Mouse (Mus musculus) gastrocnemius, postnatal 14 days (tissue): ENCODE results near the gene Ppil6. TPM values are rescaled to one million over a fixed set of nuclear protein-coding genes. Genes with fewer than 3 reads are reported as not detected.

Source experiments
- DNase-seq: peaks from one replicate; pipeline ENCODE4 v3.0.0; 2021; ENCODE audit warnings: mixed read lengths
- intact Hi-C: fragments of 180-260 bp; cut with DNase I; formaldehyde crosslinking; loops from one replicate; pipeline ENCODE4 v1.15.1; 2025; ENCODE audit warnings: low total_unique reads
- long read RNA-seq, 2 experiments: library from polyadenylated mRNA; stranded (forward); transcript quantifications; one replicate each; pipeline ENCODE4 v2.0.0; 2021
- total RNA-seq, 2 experiments: library from RNA; stranded (reverse); gene quantifications; 2 replicates each; pipeline ENCODE4 v1.2.3; 2021

The Ppil6 gene
- not detected for total RNA-seq
- long read RNA-seq, experiment 1 = 0 reads
- long read RNA-seq, experiment 2 = 0 reads

GRCm38 (mm10) chr10:41489708-41490517, at the start of gene Ppil6, which contains the start of gene Smpd2:
Gene Ppil6, plus strand, starts transcription at chr10:41490439.
Gene Smpd2, minus strand, starts transcription at chr10:41490369.
- intact Hi-C loops = no loop called here
- DNase-seq = peak; percentile 94

- intact Hi-C loops = no loop called here
- DNase-seq = no peak
These were observed 42.0 kb upstream of the Ppil6 start for GRCm38 (mm10) chr10:41448216-41448615.

- intact Hi-C loops = loop anchor here (10.0 kb wide), 1 partner anchor 55 kb away; no protein-coding TSS in a partner anchor
- no peak for DNase-seq
These were observed 40.6 kb upstream of the Ppil6 start for GRCm38 (mm10) chr10:41449684-41450083.

- intact Hi-C loops = loop anchor here (10.0 kb wide), 1 partner anchor 55 kb away; no protein-coding TSS in a partner anchor
- DNase-seq = peak; percentile 93
These were observed 40.0 kb upstream of the Ppil6 start, which contains the start of gene Zbtb24 for GRCm38 (mm10) chr10:41450137-41450670. Gene Zbtb24, plus strand, starts transcription at chr10:41450383.

GRCm38 (mm10) chr10:41450780-41451522, 39.3 kb upstream of the Ppil6 start:
- intact Hi-C loops = loop anchor here (10.0 kb wide), 1 partner anchor 54 kb away; no protein-coding TSS in a partner anchor

GRCm38 (mm10) chr10:41451656-41452055, 38.6 kb upstream of the Ppil6 start:
- intact Hi-C loops = loop anchor here (10.0 kb wide), 1 partner anchor 53 kb away; no protein-coding TSS in a partner anchor
- DNase-seq = no peak

More at GRCm38 (mm10) chr10:41450780-41451522, 39.3 kb upstream of the Ppil6 start:
- DNase-seq = no peak

GRCm38 (mm10) chr10:41452791-41453190, 37.4 kb upstream of the Ppil6 start:
- DNase-seq = no peak
- intact Hi-C loops = loop anchor here (10.0 kb wide), 1 partner anchor 52 kb away; no protein-coding TSS in a partner anchor

GRCm38 (mm10) chr10:41459990-41460389, 30.2 kb upstream of the Ppil6 start:
- intact Hi-C loops = loop anchor here (10.0 kb wide), 1 partner anchor 45 kb away; no protein-coding TSS in a partner anchor
- no peak for DNase-seq

- no peak for DNase-seq
- intact Hi-C loops = no loop called here
These were observed 29.7 kb upstream of the Ppil6 start for GRCm38 (mm10) chr10:41460501-41460900.

- DNase-seq = no peak
- intact Hi-C loops = no loop called here
These were observed 29.0 kb upstream of the Ppil6 start for GRCm38 (mm10) chr10:41461057-41461722.

GRCm38 (mm10) chr10:41464401-41464955, 25.8 kb upstream of the Ppil6 start:
- intact Hi-C loops = no loop called here
- DNase-seq = no peak

GRCm38 (mm10) chr10:41467325-41467724, 22.9 kb upstream of the Ppil6 start:
- DNase-seq = no peak
- intact Hi-C loops = no loop called here

GRCm38 (mm10) chr10:41470693-41471092, 19.5 kb upstream of the Ppil6 start:
- DNase-seq = no peak
- intact Hi-C loops = no loop called here

- intact Hi-C loops = no loop called here
- no peak for DNase-seq
These were observed 17.7 kb upstream of the Ppil6 start for GRCm38 (mm10) chr10:41472534-41472933.

GRCm38 (mm10) chr10:41472962-41473481, 17.2 kb upstream of the Ppil6 start:
- intact Hi-C loops = no loop called here
- no peak for DNase-seq

GRCm38 (mm10) chr10:41473782-41474468, 16.3 kb upstream of the Ppil6 start:
- intact Hi-C loops = no loop called here
- DNase-seq = no peak

- intact Hi-C loops = no loop called here
- no peak for DNase-seq
These were observed 15.3 kb upstream of the Ppil6 start for GRCm38 (mm10) chr10:41474981-41475391.
